Mouse (Mus musculus): ENCODE results near the gene Dab1. TPM values are rescaled to one million over a fixed set of nuclear protein-coding genes. Genes with fewer than 3 reads are reported as not detected.

The Dab1 gene
- total and polyA plus RNA-seq, 3 experiments = not detected

GRCm38 (mm10) chr4:104651761-104652160 lies 1032.6 kb downstream of the Dab1 start:
- H3K27ac ChIP-seq (ENCODE audit: control insufficient read depth, low read depth, low read length) = no peak overlapping the region
- TF ChIP-seq MYC (IDR thresholded peaks at IDR 0.05; ENCODE audit: low read depth, low read length) = no peak
- no peak for TF ChIP-seq ETS1 (IDR thresholded peaks at IDR 0.05; ENCODE audit: low read depth, low read length)
- TF ChIP-seq CHD2 (IDR thresholded peaks at IDR 0.05; ENCODE audit: low read length) = no peak
- TF ChIP-seq ZKSCAN1 (IDR thresholded peaks at IDR 0.05; ENCODE audit: low read depth, low read length) = no peak
- TF ChIP-seq GABPA (IDR thresholded peaks at IDR 0.05; ENCODE audit: low read depth, low read length) = no peak
- TF ChIP-seq MAZ (IDR thresholded peaks at IDR 0.05; ENCODE audit: low read depth, low read length) = no peak
- no peak for TF ChIP-seq CHD1 (IDR thresholded peaks at IDR 0.05; ENCODE audit: low read depth, low read length)
- no peak for TF ChIP-seq TBP (IDR thresholded peaks at IDR 0.05; ENCODE audit: low read depth, low read length)
- TF ChIP-seq CTCF (IDR thresholded peaks at IDR 0.05 in 2 of 3, conservative IDR thresholded peaks at IDR 0.05 in 1 of 3; ENCODE audit: control insufficient read depth in 1 of 3, insufficient read depth in 1 of 3, low read depth in 2 of 3, low read length in 3 of 3, poor library complexity in 1 of 3, severe bottlenecking in 1 of 3) = no peak
- TF ChIP-seq GATA1 (IDR thresholded peaks at IDR 0.05; ENCODE audit: low read depth, low read length) = no peak
- no peak for TF ChIP-seq UBTF (IDR thresholded peaks at IDR 0.05; ENCODE audit: borderline replicate concordance, insufficient read depth, low read depth, low read length)
- no peak for TF ChIP-seq MYB (IDR thresholded peaks at IDR 0.05; ENCODE audit: low read depth, low read length)
- H3K9me3 ChIP-seq (replicated peaks; ENCODE audit: insufficient read depth, low read length) = no peaks in the 10 kb centered on the region
- no peak overlapping the region for H3K9ac ChIP-seq (ENCODE audit: control insufficient read depth, low read depth, low read length, poor library complexity, severe bottlenecking)
- no peaks in the 10 kb centered on the region for H3K4me1 ChIP-seq (ENCODE audit: control insufficient read depth in 1 of 2, insufficient read depth in 2 of 2, low read length in 2 of 2)
- H3K27me3 ChIP-seq (ENCODE audit: control insufficient read depth in 1 of 2, insufficient read depth in 2 of 2, low read length in 2 of 2) = no peaks in the 10 kb centered on the region
- no peak overlapping the region for H3K4me3 ChIP-seq (ENCODE audit: control insufficient read depth in 1 of 2, insufficient read depth in 1 of 2, low read depth in 2 of 2, low read length in 2 of 2)
- no peak for DNase-seq (ENCODE audit: low read depth, low spot score)
- no peaks in the 10 kb centered on the region for H3K79me2 ChIP-seq (ENCODE audit: control insufficient read depth, insufficient read depth, low read length, poor library complexity)
- no peaks in the 10 kb centered on the region for H3K36me3 ChIP-seq (ENCODE audit: control insufficient read depth in 1 of 2, insufficient read depth in 2 of 2, low read length in 2 of 2)

GRCm38 (mm10) chr4:104656728-104657127 lies 1037.6 kb downstream of the Dab1 start:
- H3K36me3 ChIP-seq (ENCODE audit: control insufficient read depth in 1 of 2, insufficient read depth in 2 of 2, low read length in 2 of 2) = no peaks in the 10 kb centered on the region
- H3K4me1 ChIP-seq (ENCODE audit: control insufficient read depth in 1 of 2, insufficient read depth in 2 of 2, low read length in 2 of 2) = no peaks in the 10 kb centered on the region
- H3K27ac ChIP-seq (ENCODE audit: control insufficient read depth, low read depth, low read length) = no peak overlapping the region
- DNase-seq (ENCODE audit: low read depth, low spot score) = no peak
- H3K9ac ChIP-seq (ENCODE audit: control insufficient read depth, low read depth, low read length, poor library complexity, severe bottlenecking) = no peak overlapping the region
- no peak overlapping the region for H3K4me3 ChIP-seq (ENCODE audit: control insufficient read depth in 1 of 2, insufficient read depth in 1 of 2, low read depth in 2 of 2, low read length in 2 of 2)
- TF ChIP-seq ZC3H11A (IDR thresholded peaks at IDR 0.05; ENCODE audit: low read depth, low read length) (no peak), RAD21 (IDR thresholded peaks at IDR 0.05; ENCODE audit: low read depth, low read length) (no peak), JUND (IDR thresholded peaks at IDR 0.05; ENCODE audit: low read depth, low read length) (no peak), E2F4 (IDR thresholded peaks at IDR 0.05; ENCODE audit: borderline replicate concordance, low read depth, low read length) (no peak), POLR2A (IDR thresholded peaks at IDR 0.05; ENCODE audit: control insufficient read depth in 1 of 2, insufficient read depth in 1 of 2, low read depth in 1 of 2, low read length in 2 of 2, poor library complexity in 1 of 2) (no peak), GABPA (IDR thresholded peaks at IDR 0.05; ENCODE audit: low read depth, low read length) (no peak), BHLHE40 (IDR thresholded peaks at IDR 0.05; ENCODE audit: borderline replicate concordance, low read depth, low read length) (no peak), TCF12 (IDR thresholded peaks at IDR 0.05; ENCODE audit: low read depth, low read length) (no peak), EP300 (IDR thresholded peaks at IDR 0.05; ENCODE audit: low read depth in 1 of 2, low read length in 2 of 2) (no peak), GATA1 (IDR thresholded peaks at IDR 0.05; ENCODE audit: low read depth, low read length) (no peak), MXI1 (IDR thresholded peaks at IDR 0.05; ENCODE audit: low read depth, low read length) (no peak), MAZ (IDR thresholded peaks at IDR 0.05; ENCODE audit: low read depth, low read length) (no peak), UBTF (IDR thresholded peaks at IDR 0.05; ENCODE audit: borderline replicate concordance, insufficient read depth, low read depth, low read length) (no peak), ZKSCAN1 (IDR thresholded peaks at IDR 0.05; ENCODE audit: low read depth, low read length) (no peak), ZMIZ1 (IDR thresholded peaks at IDR 0.05; ENCODE audit: low read depth, low read length) (no peak), MEF2A (IDR thresholded peaks at IDR 0.05; ENCODE audit: extremely low read depth, insufficient replicate concordance, low read depth, low read length, poor library complexity, severe bottlenecking) (no peak)
- no peaks in the 10 kb centered on the region for H3K9me3 ChIP-seq (replicated peaks; ENCODE audit: insufficient read depth, low read length)
- no peaks in the 10 kb centered on the region for H3K27me3 ChIP-seq (ENCODE audit: control insufficient read depth in 1 of 2, insufficient read depth in 2 of 2, low read length in 2 of 2)
- H3K79me2 ChIP-seq (ENCODE audit: control insufficient read depth, insufficient read depth, low read length, poor library complexity) = no peaks in the 10 kb centered on the region

Measured in MEL (cell line).